Mouse (Mus musculus) right cerebral cortex, postnatal 10 days (tissue): ENCODE results near the gene Map3k3.
"Not testable (repeated sequence)": the region's sequence is repeated elsewhere in the genome, so short reads cannot be mapped to it uniquely, and the experiment has no call there.

Experiments used
- DNase-seq, 2 experiments: peaks; one replicate each; pipeline ENCODE4 v3.0.0; 2021; ENCODE audit warnings: low spot score in 2 of 2

The Map3k3 gene

DNA sequence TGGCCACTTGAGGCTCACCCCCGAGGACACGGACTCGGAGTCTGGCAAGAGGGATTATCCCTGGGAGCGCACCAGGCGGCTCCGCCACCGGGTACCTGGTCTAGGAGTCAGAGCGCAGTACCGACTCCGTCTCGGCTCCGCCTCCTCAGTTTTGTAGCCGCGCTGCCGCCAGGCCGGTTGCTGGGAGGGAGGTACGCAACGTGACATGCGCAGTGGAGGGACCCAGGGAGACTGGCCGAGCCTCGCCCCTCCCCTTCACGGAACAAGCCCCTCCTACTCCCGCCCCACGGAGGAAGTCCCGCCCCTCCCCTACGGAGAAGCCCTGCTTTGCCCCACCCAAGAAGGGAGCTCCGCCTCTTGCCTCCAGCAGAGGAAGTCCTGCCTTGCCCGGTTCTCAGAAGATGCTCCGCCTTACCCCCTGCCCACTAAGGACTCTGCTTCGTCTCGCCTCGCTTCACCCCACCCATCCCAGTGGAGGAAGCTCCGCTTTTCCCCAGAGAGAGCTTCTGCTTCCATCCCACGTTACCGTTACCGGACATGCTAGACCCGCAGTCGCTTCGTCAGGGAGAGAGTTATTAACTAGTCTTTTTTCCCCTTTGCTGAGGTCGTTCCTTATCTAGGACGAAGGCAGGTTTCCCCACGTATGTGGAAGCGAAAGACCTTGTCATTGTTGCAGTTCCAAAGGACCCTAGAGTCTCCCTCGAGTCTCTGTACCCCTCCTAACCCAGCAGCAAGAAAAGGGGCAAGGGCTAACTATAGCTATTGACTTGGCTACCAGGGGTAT lies 109.2 kb downstream of the Map3k3 start:
- peak; percentile 97 to 98 for DNase-seq

DNA sequence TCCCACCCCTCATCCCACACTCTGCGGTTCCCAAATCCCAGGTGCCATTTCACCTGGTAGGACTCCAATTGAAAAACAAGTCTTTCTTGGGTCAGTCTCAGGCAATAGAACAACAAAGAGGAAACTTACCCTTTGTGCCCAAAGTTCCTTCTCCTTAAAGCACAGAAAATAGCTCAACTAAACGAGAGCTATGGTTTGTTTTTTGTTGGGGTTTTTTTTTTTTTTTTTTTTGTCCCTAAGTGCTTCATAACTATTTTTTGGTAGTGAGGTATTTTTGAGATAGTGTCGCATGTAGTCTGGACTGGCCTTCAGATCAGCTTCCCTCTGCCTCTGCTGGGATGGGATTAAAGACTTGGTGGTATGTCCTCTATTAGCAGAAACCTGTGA lies 109.7 kb downstream of the Map3k3 start:
- no peak for DNase-seq

GRCm38 (mm10) chr11:106194891-106195290 lies 110.5 kb downstream of the Map3k3 start:
- DNase-seq, result no peak

DNA sequence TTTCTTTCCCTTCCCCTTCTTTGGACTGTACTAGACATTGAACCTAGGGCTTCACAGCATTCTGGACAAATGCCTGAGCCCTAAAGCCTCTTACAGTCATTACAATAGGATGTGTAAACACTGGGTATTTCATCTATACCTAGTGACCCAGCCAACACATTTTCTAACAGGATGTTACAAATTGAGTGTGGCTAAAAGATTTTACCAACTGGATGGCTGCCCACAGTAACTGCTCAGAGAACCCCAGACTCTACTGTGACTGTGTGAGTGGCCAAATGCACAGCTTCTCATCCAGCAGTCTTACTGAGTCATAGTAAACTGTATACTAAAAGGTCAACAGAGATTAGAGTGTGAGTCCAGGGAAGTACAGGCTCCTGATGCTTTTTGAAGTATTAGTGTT lies 110.9 kb downstream of the Map3k3 start:
- DNase-seq, result no peak

DNA sequence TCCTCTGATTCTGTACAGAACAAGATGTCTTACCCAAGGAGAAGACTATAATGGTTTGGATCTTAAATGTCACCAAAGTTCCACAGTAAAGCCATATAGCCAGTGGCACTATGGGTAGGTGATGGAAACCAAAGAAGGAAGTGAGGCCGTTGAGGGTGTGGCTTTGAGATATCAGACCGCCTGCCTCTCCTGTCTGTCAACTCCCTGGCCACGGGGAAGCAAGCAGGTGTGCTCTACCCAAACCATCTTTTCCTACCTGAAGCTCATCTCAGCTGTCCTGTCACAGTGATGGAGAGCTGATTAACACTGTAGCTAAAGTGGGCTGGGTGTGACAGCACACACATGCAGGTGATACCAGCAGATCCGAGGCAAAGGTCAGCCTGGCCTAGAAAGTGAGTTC lies 113.9 kb downstream of the Map3k3 start:
- DNase-seq, result no peak

GRCm38 (mm10) chr11:106199997-106200396 lies 115.6 kb downstream of the Map3k3 start:
- DNase-seq, result not testable (repeated sequence)

GRCm38 (mm10) chr11:106200756-106201155 lies 116.3 kb downstream of the Map3k3 start:
- DNase-seq, result no peak

DNA sequence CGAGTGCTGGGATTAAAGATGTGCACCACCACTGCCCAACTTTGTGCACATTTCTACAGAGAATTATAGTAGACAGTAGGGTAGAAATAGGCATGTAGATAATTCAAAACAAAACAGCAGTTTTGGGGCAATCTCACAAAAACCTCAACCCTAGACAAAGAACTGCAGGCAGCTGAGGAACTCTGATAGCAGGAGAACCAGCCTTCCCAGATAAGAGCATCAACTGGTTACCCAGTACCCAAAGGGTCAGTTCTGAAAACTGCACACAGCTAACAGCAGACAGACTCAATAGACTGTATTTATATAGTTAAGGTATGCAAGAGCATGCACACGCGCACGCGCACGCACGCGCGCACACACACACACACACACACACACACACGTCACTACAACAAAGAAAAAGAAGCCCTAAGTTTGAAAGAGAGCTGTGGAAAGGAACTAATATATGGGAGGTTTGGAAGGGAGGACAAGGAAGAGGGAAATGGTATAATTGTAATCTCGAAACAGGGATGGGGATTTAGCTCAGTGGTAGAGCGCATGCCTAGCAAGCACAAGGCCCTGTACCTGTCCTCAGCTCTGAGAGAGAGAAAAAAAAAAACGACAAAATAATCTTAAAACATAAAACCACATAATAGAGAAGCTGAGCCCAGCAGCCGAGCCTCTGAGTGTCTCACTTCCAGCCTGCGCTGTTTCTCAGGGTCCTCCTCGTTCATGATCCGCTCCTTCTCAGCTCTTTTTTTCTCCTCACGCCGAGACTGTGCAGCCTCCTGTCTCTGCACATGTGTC lies 117.1 kb downstream of the Map3k3 start:
- no peak for DNase-seq

DNA sequence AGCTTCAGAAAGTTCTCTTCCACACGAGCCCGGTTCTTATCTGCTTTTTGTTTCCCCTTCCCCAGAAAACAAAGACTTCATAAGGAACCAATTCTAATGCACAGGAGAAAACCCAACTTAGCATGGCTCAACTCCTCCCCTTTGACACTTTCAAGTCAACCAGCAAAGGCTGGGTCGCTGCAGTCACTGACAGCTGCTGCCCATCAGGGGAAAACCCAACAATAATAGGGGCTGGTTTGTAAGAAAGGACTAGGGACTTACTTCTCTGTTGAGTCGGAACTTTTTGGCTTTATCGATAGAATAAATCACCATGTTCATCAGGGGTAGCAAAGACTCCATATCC lies 117.7 kb downstream of the Map3k3 start, which contains the start of gene Strada:
Strada (minus strand) TSS at position 46 of the 343 bp plus-strand sequence.
- DNase-seq, result no peak
